Mouse (Mus musculus): Measurements from ENCODE around the gene Hmcn1. TPM values are rescaled to one million over a fixed set of nuclear protein-coding genes. Genes with fewer than 3 reads are reported as not detected.
A peak's percentile ranks its signal among the peaks of the same experiment; 100 is the strongest.

Gene Hmcn1
- total RNA-seq, 2 experiments from 2014 or later: 5.0 to 5.8 TPM

- no peak for TF ChIP-seq CTCF (IDR thresholded peaks at IDR 0.05)
- H3K4me3 ChIP-seq: no peak overlapping the region
- intact Hi-C loops (cut with DNase I): no loop called here
- DNase-seq: no peak
- H3K27ac ChIP-seq: no peak overlapping the region
These were observed 210.0 kb downstream of the Hmcn1 start for GRCm38 (mm10) chr1:150783070-150783842.

GRCm38 (mm10) chr1:150779902-150780301 lies 213.3 kb downstream of the Hmcn1 start:
- no peak for DNase-seq
- Histone ChIP-seq H3K4me3 (no peak overlapping the region), H3K27ac (no peak overlapping the region)
- intact Hi-C loops (cut with DNase I): no loop called here
- peak; percentile 38 for TF ChIP-seq CTCF (IDR thresholded peaks at IDR 0.05)

GRCm38 (mm10) chr1:150776741-150777140 lies 216.5 kb downstream of the Hmcn1 start:
- Histone ChIP-seq H3K27ac (no peak overlapping the region), H3K4me3 (no peak overlapping the region)
- intact Hi-C loops (cut with DNase I): no loop called here
- no peak for DNase-seq
- TF ChIP-seq CTCF (IDR thresholded peaks at IDR 0.05): no peak

- no peak for TF ChIP-seq CTCF (IDR thresholded peaks at IDR 0.05)
- intact Hi-C loops (cut with DNase I): no loop called here
- H3K27ac ChIP-seq: no peak overlapping the region
- peak; percentile 38 for DNase-seq
- H3K4me3 ChIP-seq: no peak overlapping the region
These were observed 217.5 kb downstream of the Hmcn1 start for GRCm38 (mm10) chr1:150775742-150776141.

- TF ChIP-seq CTCF (IDR thresholded peaks at IDR 0.05): no peak
- H3K27ac ChIP-seq: no peak overlapping the region
- no peak overlapping the region for H3K4me3 ChIP-seq
These were observed 220.3 kb downstream of the Hmcn1 start for GRCm38 (mm10) chr1:150772958-150773357.

DNA sequence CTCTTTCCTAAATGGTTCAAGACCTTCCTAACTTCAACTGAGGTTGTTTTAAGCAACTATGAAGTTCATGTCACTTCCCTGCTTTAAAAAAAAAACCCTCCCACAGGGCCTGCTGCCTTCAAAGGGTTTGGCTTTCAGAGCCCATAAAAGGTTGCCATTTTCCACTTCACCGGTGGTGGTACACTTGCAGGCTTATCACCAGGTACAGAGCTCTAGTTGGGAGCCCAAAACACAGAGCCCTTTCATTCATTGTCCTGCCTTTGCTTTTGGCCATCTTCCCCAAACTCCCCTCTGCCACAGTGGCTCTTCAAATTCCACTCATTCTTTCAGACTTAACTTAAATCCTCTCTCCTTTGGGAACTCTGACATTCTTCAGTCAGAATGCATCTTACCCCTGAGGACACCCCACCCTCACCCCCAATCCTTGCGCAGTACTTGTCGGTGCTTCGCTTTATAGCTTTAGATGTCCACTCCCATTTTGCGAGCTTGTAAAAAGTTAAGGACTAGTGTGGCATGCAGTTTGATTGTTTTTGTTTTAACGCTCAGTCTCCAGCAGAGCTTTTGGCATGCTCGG lies 222.2 kb downstream of the Hmcn1 start:
- intact Hi-C loops (cut with DNase I): no loop called here
- H3K27ac ChIP-seq: no peak overlapping the region
- no peak overlapping the region for H3K4me3 ChIP-seq
- DNase-seq: no peak
- TF ChIP-seq CTCF (IDR thresholded peaks at IDR 0.05): no peak

More at GRCm38 (mm10) chr1:150772958-150773357, 220.3 kb downstream of the Hmcn1 start:
- no peak for DNase-seq
- intact Hi-C loops (cut with DNase I): no loop called here

- DNase-seq: no peak
- intact Hi-C loops (cut with DNase I): no loop called here
- no peak for TF ChIP-seq CTCF (IDR thresholded peaks at IDR 0.05)
- Histone ChIP-seq H3K4me3 (no peak overlapping the region), H3K27ac (no peak overlapping the region)
These were observed 223.4 kb downstream of the Hmcn1 start for GRCm38 (mm10) chr1:150769836-150770235.

DNA sequence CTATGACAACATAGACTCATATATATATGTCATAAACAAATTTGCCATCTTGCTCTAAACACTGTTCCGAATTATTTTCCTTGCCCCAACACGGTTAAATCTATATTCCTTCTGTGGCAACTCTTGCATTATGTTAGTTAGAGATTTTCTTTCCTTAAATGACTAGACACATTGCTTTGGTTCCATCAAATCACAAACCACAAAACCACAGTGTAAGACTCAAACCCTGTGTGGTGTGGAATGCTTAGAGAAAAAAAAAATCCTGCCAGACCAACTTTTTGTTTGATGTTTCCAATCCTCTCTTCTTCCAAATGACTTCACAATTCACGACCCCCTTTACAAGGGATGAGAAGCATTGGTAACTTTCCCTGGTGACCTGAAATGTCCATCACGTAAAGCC lies 231.6 kb downstream of the Hmcn1 start:
- no peak for DNase-seq

DNA sequence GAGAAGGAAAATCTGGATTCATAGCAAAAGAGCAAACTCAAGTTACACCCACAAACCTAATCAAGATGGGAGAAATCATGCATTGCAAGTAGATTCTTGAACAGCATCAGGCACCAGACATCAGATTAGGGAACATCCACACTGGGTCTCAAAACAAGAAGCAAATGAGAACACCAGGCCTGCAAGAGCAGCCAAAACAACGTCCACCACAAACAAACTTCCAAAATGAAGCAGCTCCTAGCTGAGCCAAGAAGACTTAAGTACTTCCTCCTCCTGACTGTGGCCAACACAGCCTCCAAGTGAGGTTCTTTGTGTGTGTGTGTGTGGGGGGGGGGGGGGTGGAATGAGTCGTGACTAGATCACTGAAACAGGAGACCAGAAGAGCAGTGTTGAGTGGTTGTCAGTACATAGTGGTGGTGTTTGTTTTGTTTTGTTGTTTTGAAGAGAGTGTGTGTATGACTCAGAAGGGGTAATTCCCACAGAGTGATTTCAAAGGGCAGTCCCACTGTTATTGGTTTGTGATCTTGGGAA lies 232.4 kb downstream of the Hmcn1 start:
- TF ChIP-seq CTCF (IDR thresholded peaks at IDR 0.05): no peak
- Histone ChIP-seq H3K27ac (peak overlapping the region; percentile 8; the same call in 1 of the 2 replicates), H3K4me3 (no peak overlapping the region)
- intact Hi-C loops (cut with DNase I): no loop called here
- DNase-seq: peak; percentile 23

More for the DNA sequence above, 231.6 kb downstream of the Hmcn1 start:
- intact Hi-C loops (cut with DNase I): no loop called here
- TF ChIP-seq CTCF (IDR thresholded peaks at IDR 0.05): no peak
- Histone ChIP-seq H3K4me3 (no peak overlapping the region), H3K27ac (no peak overlapping the region)

DNA sequence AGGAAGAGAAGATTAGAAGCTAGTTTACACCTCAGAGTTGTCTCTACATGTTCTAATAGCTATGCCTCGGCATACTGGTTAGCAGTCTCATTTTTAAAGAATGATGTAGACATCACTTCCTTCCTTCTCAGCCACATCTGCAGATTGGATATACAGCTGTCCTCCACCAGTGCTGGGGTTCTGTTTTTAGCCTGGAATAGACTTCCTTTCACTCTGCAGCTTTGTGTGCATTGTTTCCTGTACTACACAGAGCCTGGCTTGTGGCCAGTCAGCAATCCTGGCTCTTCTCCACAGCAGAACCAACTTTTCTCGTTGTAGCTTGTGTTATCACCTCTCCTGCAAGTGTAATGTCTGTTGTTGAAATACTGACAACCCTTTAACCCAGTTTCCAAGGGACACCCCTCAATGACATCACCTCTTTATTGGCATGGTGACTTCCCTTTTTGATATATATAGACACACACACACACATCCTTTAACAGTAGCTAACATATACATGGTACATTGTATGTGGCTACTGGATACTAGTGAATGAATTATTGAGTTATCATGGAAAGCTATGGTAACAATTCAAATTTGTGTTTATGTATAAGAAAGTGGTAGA lies 233.7 kb downstream of the Hmcn1 start:
- intact Hi-C loops (cut with DNase I): no loop called here
- DNase-seq: peak; percentile 29
- TF ChIP-seq CTCF (IDR thresholded peaks at IDR 0.05): no peak
- H3K27ac ChIP-seq: no peak overlapping the region
- no peak overlapping the region for H3K4me3 ChIP-seq

GRCm38 (mm10) chr1:150753920-150754319 lies 239.3 kb downstream of the Hmcn1 start:
- intact Hi-C loops (cut with DNase I): no loop called here
- no peak for TF ChIP-seq CTCF (IDR thresholded peaks at IDR 0.05)
- no peak for DNase-seq
- Histone ChIP-seq H3K27ac (no peak overlapping the region), H3K4me3 (no peak overlapping the region)

- Histone ChIP-seq H3K27ac (no peak overlapping the region), H3K4me3 (no peak overlapping the region)
- no peak for DNase-seq
- intact Hi-C loops (cut with DNase I): no loop called here
- TF ChIP-seq CTCF (IDR thresholded peaks at IDR 0.05): no peak
These were observed 244.5 kb downstream of the Hmcn1 start for GRCm38 (mm10) chr1:150748783-150749182.

DNA sequence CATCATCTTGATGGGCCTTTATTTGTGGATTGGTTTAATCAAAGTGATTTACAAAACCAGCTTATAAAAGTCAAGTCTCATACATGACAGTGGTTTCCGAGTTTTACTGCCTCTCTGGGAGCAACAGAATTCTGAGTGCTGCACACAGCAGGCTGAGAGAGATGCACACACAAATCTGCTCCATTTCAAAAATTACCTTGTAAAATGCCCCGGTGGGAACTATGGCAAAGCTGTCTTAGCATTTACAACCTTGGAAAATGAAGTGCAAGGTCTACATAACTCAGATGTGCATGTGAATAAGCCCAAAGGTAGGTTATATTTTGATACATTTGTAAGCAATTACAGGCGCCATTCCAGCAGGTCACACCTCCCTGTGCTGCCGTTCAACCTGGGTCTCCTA lies 245.5 kb downstream of the Hmcn1 start:
- intact Hi-C loops (cut with DNase I): no loop called here
- H3K27ac ChIP-seq: no peak overlapping the region
- DNase-seq: no peak
- H3K4me3 ChIP-seq: no peak overlapping the region
- TF ChIP-seq CTCF (IDR thresholded peaks at IDR 0.05): no peak

Measured in gastrocnemius, adult 2 months (tissue).